Mouse (Mus musculus): Measurements from ENCODE around the gene Stx1a. TPM values are rescaled to one million over a fixed set of nuclear protein-coding genes. Genes with fewer than 3 reads are reported as not detected.

The Stx1a gene
- polyA plus RNA-seq, 1 experiment: 0.84 TPM

DNA sequence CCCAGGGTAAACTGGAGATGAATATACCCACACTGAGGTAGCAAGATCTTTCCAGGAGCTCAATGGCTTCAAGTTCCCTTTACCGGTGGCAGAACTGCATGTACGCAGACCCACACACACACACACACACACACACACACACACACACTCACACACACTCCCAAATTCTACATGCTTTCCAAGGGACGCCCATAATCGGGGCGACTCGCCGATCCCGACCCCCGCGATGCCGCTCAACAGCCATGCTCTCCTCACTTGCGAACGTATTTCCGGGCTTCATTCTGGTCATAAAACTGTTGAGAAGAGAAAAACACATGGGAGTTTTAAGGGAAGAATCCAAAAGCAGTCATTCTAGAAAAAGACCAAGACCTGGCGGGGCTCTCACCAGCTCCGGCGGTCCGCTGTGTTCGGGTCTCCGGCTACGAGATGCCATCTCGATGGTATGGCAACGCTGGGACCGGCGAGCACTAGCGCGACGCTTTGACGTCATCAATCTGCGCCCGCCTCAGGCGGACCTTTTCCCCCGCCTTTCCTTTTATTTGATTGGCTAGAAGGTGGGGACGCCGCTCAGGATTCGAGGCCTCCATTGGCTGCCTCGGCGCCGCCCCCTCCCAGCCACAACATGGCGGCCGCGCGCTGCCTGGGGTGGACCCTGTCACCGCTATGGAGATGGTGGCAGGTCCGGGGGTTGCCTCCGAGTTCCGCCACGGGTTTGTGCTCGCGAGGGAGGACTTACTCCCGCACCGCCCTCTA, 40.5 kb downstream of the Stx1a start, which contains the start of gene Dnajc30:
TSS of gene Dnajc30 (plus strand) at position 574 of the 753 bp plus-strand sequence.
- Histone ChIP-seq H3K4me1 (ENCODE audit: control insufficient read depth, insufficient read depth, low read length) (peaks cover 14% of the 10 kb centered on the region), H3K27ac (ENCODE audit: insufficient read depth, low read depth, low read length) (peak within 1 kb of the TSS; percentile 30; the same call in 1 of the 2 replicates), H3K4me3 (ENCODE audit: insufficient read depth, low read length) (peak within 1 kb of the TSS; percentile 96)
- no peak for TF ChIP-seq CTCF (IDR thresholded peaks at IDR 0.05; ENCODE audit: low read depth, low read length)

DNA sequence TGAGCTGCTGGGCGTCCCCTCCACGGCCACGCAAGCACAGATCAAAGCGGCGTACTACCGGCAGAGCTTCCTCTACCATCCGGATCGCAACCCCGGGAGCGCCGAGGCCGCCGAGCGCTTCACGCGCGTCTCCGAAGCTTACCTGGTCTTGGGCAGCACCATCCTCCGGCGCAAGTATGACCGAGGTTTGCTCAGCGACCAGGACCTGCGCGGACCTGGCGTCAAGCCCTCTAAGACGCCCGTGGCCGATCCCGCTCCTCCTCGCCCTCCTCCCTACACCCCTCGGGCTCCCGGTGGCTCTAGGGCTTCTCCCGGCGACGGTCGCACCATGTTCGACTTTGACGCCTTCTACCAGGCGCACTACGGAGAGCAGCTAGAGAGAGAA, 41.1 kb downstream of the Stx1a start:
- H3K27ac ChIP-seq (ENCODE audit: insufficient read depth, low read depth, low read length): peak overlapping the region; percentile 30; the same call in 1 of the 2 replicates
- H3K4me3 ChIP-seq (ENCODE audit: insufficient read depth, low read length): peak overlapping the region; percentile 96
- H3K4me1 ChIP-seq (ENCODE audit: control insufficient read depth, insufficient read depth, low read length): peaks cover 14% of the 10 kb centered on the region
- no peak for TF ChIP-seq CTCF (IDR thresholded peaks at IDR 0.05; ENCODE audit: low read depth, low read length)
- no peak for TF ChIP-seq POLR2A (IDR thresholded peaks at IDR 0.05; ENCODE audit: borderline replicate concordance, low read depth, low read length)

- peaks cover 14% of the 10 kb centered on the region for H3K4me1 ChIP-seq (ENCODE audit: control insufficient read depth, insufficient read depth, low read length)
- peak within 1 kb of the TSS; percentile 96 for H3K4me3 ChIP-seq (ENCODE audit: insufficient read depth, low read length)
- H3K27ac ChIP-seq (ENCODE audit: insufficient read depth, low read depth, low read length): peak within 1 kb of the TSS; percentile 30; the same call in 1 of the 2 replicates
These were observed 41.7 kb downstream of the Stx1a start, which contains the start of gene Bud23 for GRCm38 (mm10) chr5:135064909-135065446. TSS of gene Bud23 (minus strand) at chr5:135064959.

GRCm38 (mm10) chr5:135066008-135066407, 42.7 kb downstream of the Stx1a start:
- H3K4me3 ChIP-seq (ENCODE audit: insufficient read depth, low read length): no peak overlapping the region
- H3K4me1 ChIP-seq (ENCODE audit: control insufficient read depth, insufficient read depth, low read length): peaks cover 14% of the 10 kb centered on the region
- H3K27ac ChIP-seq (ENCODE audit: insufficient read depth, low read depth, low read length): no peak overlapping the region
- TF ChIP-seq POLR2A (IDR thresholded peaks at IDR 0.05; ENCODE audit: borderline replicate concordance, low read depth, low read length): no peak
- TF ChIP-seq CTCF (IDR thresholded peaks at IDR 0.05; ENCODE audit: low read depth, low read length): no peak

- Histone ChIP-seq H3K4me1 (ENCODE audit: control insufficient read depth, insufficient read depth, low read length) (peaks cover 10% of the 10 kb centered on the region), H3K27ac (ENCODE audit: insufficient read depth, low read depth, low read length) (no peak overlapping the region), H3K4me3 (ENCODE audit: insufficient read depth, low read length) (no peak overlapping the region)
- no peak for TF ChIP-seq POLR2A (IDR thresholded peaks at IDR 0.05; ENCODE audit: borderline replicate concordance, low read depth, low read length)
- TF ChIP-seq CTCF (IDR thresholded peaks at IDR 0.05; ENCODE audit: low read depth, low read length): no peak
These were observed 47.2 kb downstream of the Stx1a start for GRCm38 (mm10) chr5:135070448-135070847.

GRCm38 (mm10) chr5:135072061-135072460, 48.8 kb downstream of the Stx1a start:
- H3K27ac ChIP-seq (ENCODE audit: insufficient read depth, low read depth, low read length): no peak overlapping the region
- H3K4me3 ChIP-seq (ENCODE audit: insufficient read depth, low read length): no peak overlapping the region
- H3K4me1 ChIP-seq (ENCODE audit: control insufficient read depth, insufficient read depth, low read length): 0 out of 2 replicates have a peak, but pooled peaks cover 3% of the 10 kb centered on the region
- TF ChIP-seq POLR2A (IDR thresholded peaks at IDR 0.05; ENCODE audit: borderline replicate concordance, low read depth, low read length) (no peak), CTCF (IDR thresholded peaks at IDR 0.05; ENCODE audit: low read depth, low read length) (no peak)

GRCm38 (mm10) chr5:135072720-135073119, 49.4 kb downstream of the Stx1a start:
- Histone ChIP-seq H3K4me3 (ENCODE audit: insufficient read depth, low read length) (no peak overlapping the region), H3K27ac (ENCODE audit: insufficient read depth, low read depth, low read length) (no peak overlapping the region), H3K4me1 (ENCODE audit: control insufficient read depth, insufficient read depth, low read length) (no peaks in the 10 kb centered on the region)
- TF ChIP-seq POLR2A (IDR thresholded peaks at IDR 0.05; ENCODE audit: borderline replicate concordance, low read depth, low read length) (no peak), CTCF (IDR thresholded peaks at IDR 0.05; ENCODE audit: low read depth, low read length) (no peak)

DNA sequence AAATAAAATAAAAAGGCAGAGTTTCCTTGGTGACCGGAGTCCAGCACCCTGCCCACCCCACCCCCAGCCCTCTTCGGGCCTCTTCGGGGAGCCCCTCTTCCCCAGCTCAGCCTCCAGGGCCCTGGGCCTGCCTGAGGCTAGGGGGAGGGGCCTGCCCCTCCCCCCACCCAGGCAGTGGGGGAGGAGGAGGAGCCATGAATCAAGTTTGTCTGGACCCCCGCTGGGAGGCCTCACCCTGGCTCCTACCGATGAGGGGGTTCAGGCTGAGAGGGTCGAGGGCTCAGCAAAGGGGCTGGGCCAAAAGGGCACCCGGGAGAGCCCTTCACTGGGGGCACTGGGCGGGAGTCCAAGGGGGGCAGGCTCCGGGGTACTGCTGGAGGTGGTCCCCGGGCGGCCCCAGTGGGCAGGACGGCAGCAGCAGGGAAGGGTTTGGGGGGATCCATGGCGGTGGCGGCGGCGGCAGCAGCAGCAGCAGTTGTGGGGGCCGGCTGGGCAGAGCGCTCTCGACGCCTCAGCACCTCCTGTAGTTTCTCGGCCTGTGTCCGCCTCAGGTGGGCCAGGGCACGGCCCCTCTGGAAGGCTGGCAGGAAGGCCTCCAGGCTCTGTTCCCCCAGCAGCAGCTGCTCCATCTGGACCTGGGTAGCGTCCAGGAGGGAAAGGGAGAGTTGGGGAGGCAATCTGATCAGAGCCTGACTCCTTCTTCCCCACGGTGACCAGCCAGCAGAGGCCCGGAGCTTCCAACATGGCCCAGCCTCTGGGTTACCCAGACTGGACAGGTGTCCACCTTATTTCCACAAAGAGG, 50.3 kb downstream of the Stx1a start:
- no peaks in the 10 kb centered on the region for H3K4me1 ChIP-seq (ENCODE audit: control insufficient read depth, insufficient read depth, low read length)
- TF ChIP-seq POLR2A (IDR thresholded peaks at IDR 0.05; ENCODE audit: borderline replicate concordance, low read depth, low read length) (no peak), CTCF (IDR thresholded peaks at IDR 0.05; ENCODE audit: low read depth, low read length) (no peak)
- H3K27ac ChIP-seq (ENCODE audit: insufficient read depth, low read depth, low read length): no peak overlapping the region
- no peak overlapping the region for H3K4me3 ChIP-seq (ENCODE audit: insufficient read depth, low read length)

GRCm38 (mm10) chr5:135075655-135076054, 52.4 kb downstream of the Stx1a start:
- Histone ChIP-seq H3K27ac (ENCODE audit: insufficient read depth, low read depth, low read length) (no peak overlapping the region), H3K4me3 (ENCODE audit: insufficient read depth, low read length) (no peak overlapping the region), H3K4me1 (ENCODE audit: control insufficient read depth, insufficient read depth, low read length) (no peaks in the 10 kb centered on the region)
- TF ChIP-seq POLR2A (IDR thresholded peaks at IDR 0.05; ENCODE audit: borderline replicate concordance, low read depth, low read length): no peak
- no peak for TF ChIP-seq CTCF (IDR thresholded peaks at IDR 0.05; ENCODE audit: low read depth, low read length)

GRCm38 (mm10) chr5:135076368-135076767, 53.1 kb downstream of the Stx1a start:
- Histone ChIP-seq H3K4me3 (ENCODE audit: insufficient read depth, low read length) (no peak overlapping the region), H3K4me1 (ENCODE audit: control insufficient read depth, insufficient read depth, low read length) (no peaks in the 10 kb centered on the region), H3K27ac (ENCODE audit: insufficient read depth, low read depth, low read length) (no peak overlapping the region)
- no peak for TF ChIP-seq CTCF (IDR thresholded peaks at IDR 0.05; ENCODE audit: low read depth, low read length)
- TF ChIP-seq POLR2A (IDR thresholded peaks at IDR 0.05; ENCODE audit: borderline replicate concordance, low read depth, low read length): no peak
